Comparison of ENCODE assay signal across 8 mouse cellular contexts in the genomic region with DNA sequence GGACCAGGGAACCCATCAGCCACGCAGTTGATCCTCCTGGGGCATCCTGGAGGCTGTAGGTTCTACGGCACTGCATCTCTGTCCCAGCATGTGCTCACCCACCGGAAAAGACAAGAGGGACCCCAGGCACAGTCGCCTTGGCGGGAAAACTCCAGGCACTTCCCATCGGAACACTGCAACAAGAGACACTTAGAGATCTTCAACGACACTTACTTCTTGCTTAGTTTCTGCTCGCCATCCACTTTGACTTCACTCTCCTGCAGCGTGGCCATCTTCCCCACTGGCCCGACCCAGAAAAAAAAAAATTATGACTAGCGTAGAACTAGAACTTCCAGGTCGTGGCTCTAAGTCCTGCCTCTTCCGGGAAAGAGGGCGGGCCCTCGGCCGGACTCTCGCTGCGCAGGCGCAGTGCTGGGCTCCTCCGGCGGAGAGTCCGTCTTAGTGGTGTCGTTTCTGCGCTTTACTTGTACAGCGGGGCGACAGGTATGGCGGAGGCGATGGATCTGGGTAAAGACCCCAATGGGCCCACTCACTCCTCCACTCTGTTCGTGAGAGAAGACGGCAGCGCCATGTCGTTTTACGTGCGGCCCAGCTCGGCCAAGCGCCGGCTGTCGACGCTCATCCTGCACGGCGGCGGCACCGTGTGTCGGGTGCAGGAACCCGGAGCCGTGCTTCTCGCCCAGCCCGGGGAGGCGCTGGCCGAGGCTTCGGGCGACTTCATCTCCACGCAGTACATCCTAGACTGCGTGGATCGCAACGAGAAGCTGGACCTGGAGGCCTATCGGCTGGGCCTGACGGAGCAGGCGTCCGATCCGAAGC. TPM values are rescaled to one million over a fixed set of nuclear protein-coding genes. Genes with fewer than 3 reads are reported as not detected.
DNase-seq lines count a peak whose midpoint lies in the region; ATAC-seq and TF ChIP-seq lines count a peak whose summit lies in the region.

A gene (minus strand): TSS at position 327 of the 819 bp plus-strand sequence.
A gene (plus strand): TSS at position 402 of the 819 bp plus-strand sequence.

- peak; percentile 93 for ATAC-seq in erythroid progenitor cell, adult 5-6 weeks (replicated peaks; ENCODE audit: low FRiP score, poor library complexity, severe bottlenecking)
- peak; percentile 92 for ATAC-seq in heart, embryonic 12.5 days (ENCODE audit: insufficient number of reproducible peaks, low FRiP score)
- peak; percentile 92 for ATAC-seq in kidney, postnatal 0 days (replicated peaks; ENCODE audit: low FRiP score, low read depth)
- peak; percentile 88 for ATAC-seq in liver, embryonic 11.5 days (replicated peaks; ENCODE audit: low FRiP score)
- peak; percentile 92 for ATAC-seq in stomach, embryonic 14.5 days (ENCODE audit: insufficient number of reproducible peaks, insufficient read depth, low FRiP score, low read depth)

- TF ChIP-seq CTCF in kidney, postnatal 0 days (IDR thresholded peaks at IDR 0.05; ENCODE audit: low read depth): no peak

- no peaks in the 10 kb centered on the region for H3K9me3 ChIP-seq in heart, embryonic 12.5 days (replicated peaks)
- H3K9me3 ChIP-seq in kidney, postnatal 0 days (replicated peaks; ENCODE audit: low read length): no peaks in the 10 kb centered on the region
- no peaks in the 10 kb centered on the region for H3K9me3 ChIP-seq in liver, embryonic 11.5 days (ENCODE audit: control insufficient read depth, low read length)
- no peaks in the 10 kb centered on the region for H3K9me3 ChIP-seq in stomach, embryonic 14.5 days (ENCODE audit: control insufficient read depth, low read depth, low read length)

- no peaks in the 10 kb centered on the region for H3K27me3 ChIP-seq in heart, embryonic 12.5 days (replicated peaks)
- no peaks in the 10 kb centered on the region for H3K27me3 ChIP-seq in kidney, postnatal 0 days (ENCODE audit: insufficient read depth, low read length)
- H3K27me3 ChIP-seq in liver, embryonic 11.5 days (replicated peaks; ENCODE audit: control insufficient read depth, insufficient read depth, low read length): no peaks in the 10 kb centered on the region
- no peaks in the 10 kb centered on the region for H3K27me3 ChIP-seq in stomach, embryonic 14.5 days (ENCODE audit: control insufficient read depth, insufficient read depth, low read length)

- H3K9ac ChIP-seq in heart, embryonic 12.5 days: peak within 1 kb of the TSS; percentile 92
- H3K9ac ChIP-seq in kidney, postnatal 0 days (ENCODE audit: low read depth, low read length): peak within 1 kb of the TSS; percentile 83
- peak within 1 kb of the TSS; percentile 87 for H3K9ac ChIP-seq in liver, embryonic 11.5 days (ENCODE audit: low read depth, low read length)
- peak within 1 kb of the TSS; percentile 72 for H3K9ac ChIP-seq in stomach, embryonic 14.5 days (replicated peaks; ENCODE audit: low read depth, low read length)

- peak; percentile 95 for DNase-seq in CD4-positive helper T cell, adult 2 months (ENCODE audit: low read depth, low spot score)
- DNase-seq in brain, embryonic 18.5 days (ENCODE audit: low read depth, low spot score): peak; percentile 80
- DNase-seq in kidney, postnatal 0 days (ENCODE audit: low spot score): peak; percentile 96
- DNase-seq in liver, embryonic 11.5 days (ENCODE audit: low spot score): peak; percentile 90
- peak; percentile 95 for DNase-seq in naive thymus-derived CD4-positive, alpha-beta T cell, adult 2 months (ENCODE audit: low read depth)

- peaks cover 24% of the 10 kb centered on the region for H3K4me1 ChIP-seq in heart, embryonic 12.5 days (replicated peaks)
- H3K4me1 ChIP-seq in kidney, postnatal 0 days (replicated peaks; ENCODE audit: insufficient read depth, low read length): peaks cover 17% of the 10 kb centered on the region
- H3K4me1 ChIP-seq in liver, embryonic 11.5 days (replicated peaks; ENCODE audit: control insufficient read depth, insufficient read depth, low read length): peaks cover 17% of the 10 kb centered on the region
- peaks cover 16% of the 10 kb centered on the region for H3K4me1 ChIP-seq in stomach, embryonic 14.5 days (ENCODE audit: control insufficient read depth, insufficient read depth, low read length)

- H3K4me3 ChIP-seq in heart, embryonic 12.5 days: peak within 1 kb of the TSS; percentile 91
- H3K4me3 ChIP-seq in kidney, postnatal 0 days (replicated peaks; ENCODE audit: low read depth, low read length): peak within 1 kb of the TSS; percentile 74
- peak within 1 kb of the TSS; percentile 87 for H3K4me3 ChIP-seq in liver, embryonic 11.5 days (ENCODE audit: low read depth, low read length)
- H3K4me3 ChIP-seq in stomach, embryonic 14.5 days (ENCODE audit: low read depth, low read length): peak within 1 kb of the TSS; percentile 94

- peak within 1 kb of the TSS; percentile 68 for H3K27ac ChIP-seq in heart, embryonic 12.5 days (ENCODE audit: poor library complexity, severe bottlenecking)
- H3K27ac ChIP-seq in kidney, postnatal 0 days: peak within 1 kb of the TSS; percentile 78
- H3K27ac ChIP-seq in liver, embryonic 11.5 days (ENCODE audit: low read depth, low read length): peak within 1 kb of the TSS; percentile 66
- peak within 1 kb of the TSS; percentile 76 for H3K27ac ChIP-seq in stomach, embryonic 14.5 days (ENCODE audit: low read length)

- peaks cover 10% of the 10 kb centered on the region for H3K36me3 ChIP-seq in heart, embryonic 12.5 days
- H3K36me3 ChIP-seq in kidney, postnatal 0 days (ENCODE audit: insufficient read depth, low read length): 0 out of 2 replicates have a peak, but pooled peaks cover 6% of the 10 kb centered on the region
- H3K36me3 ChIP-seq in liver, embryonic 11.5 days (ENCODE audit: control insufficient read depth, insufficient read depth, low read length): peaks cover 2% of the 10 kb centered on the region; the same call in 1 of the 2 replicates
- H3K36me3 ChIP-seq in stomach, embryonic 14.5 days (ENCODE audit: control insufficient read depth, insufficient read depth, low read length): peaks cover 15% of the 10 kb centered on the region; the same call in 1 of the 2 replicates

- H3K4me2 ChIP-seq in heart, embryonic 12.5 days: peak within 1 kb of the TSS; percentile 80
- H3K4me2 ChIP-seq in kidney, postnatal 0 days (ENCODE audit: low read length): peak within 1 kb of the TSS; percentile 98
- peak within 1 kb of the TSS; percentile 88 for H3K4me2 ChIP-seq in liver, embryonic 11.5 days
- H3K4me2 ChIP-seq in stomach, embryonic 14.5 days (replicated peaks; ENCODE audit: low read depth, low read length): peak within 1 kb of the TSS; percentile 85

- under 1% methylated on average over 61 of the region's 61 CpGs for WGBS in heart, embryonic 12.5 days
- WGBS in kidney, postnatal 0 days: under 1% methylated on average over 61 of the region's 61 CpGs
- WGBS in liver, embryonic 11.5 days: under 1% methylated on average over 61 of the region's 61 CpGs
- WGBS in stomach, embryonic 14.5 days: under 1% methylated on average over 61 of the region's 61 CpGs

RNA-seq across cellular contexts. Expression of the first gene that starts in this region (rescaled TPM):
- total RNA-seq in erythroid progenitor cell, adult 5-6 weeks (2015; ENCODE audit: low replicate concordance): 37.5 and 40.7 TPM in 2 replicates
- total RNA-seq in erythroid progenitor cell, adult 5-6 weeks (2017; ENCODE audit: low replicate concordance): 38.2 and 45.5 TPM in 2 replicates
- 146 and 153 TPM in 2 replicates for polyA plus RNA-seq in heart, embryonic 12.5 days (2016; fragmentation: Nextera tagmentation; extraction: Ambion mirVana)
- polyA plus RNA-seq in kidney, postnatal 0 days (2015; fragmentation: Nextera tagmentation; extraction: Ambion mirVana): 139 and 153 TPM in 2 replicates
- 261 and 283 TPM in 2 replicates for polyA plus RNA-seq in liver, embryonic 11.5 days (2014; fragmentation: Nextera tagmentation; extraction: Ambion mirVana)
- 203 and 212 TPM in 2 replicates for polyA plus RNA-seq in stomach, embryonic 14.5 days (2014; fragmentation: Nextera tagmentation; extraction: Ambion mirVana)

RNA-seq across cellular contexts. Expression of the second gene that starts in this region (rescaled TPM):
- 1.3 and 6.5 TPM in 2 replicates for total RNA-seq in erythroid progenitor cell, adult 5-6 weeks (2015; ENCODE audit: low replicate concordance)
- 6.2 and 11.2 TPM in 2 replicates for total RNA-seq in erythroid progenitor cell, adult 5-6 weeks (2017; ENCODE audit: low replicate concordance)
- 18.8 and 20.7 TPM in 2 replicates for polyA plus RNA-seq in heart, embryonic 12.5 days (2016; fragmentation: Nextera tagmentation; extraction: Ambion mirVana)
- 15.7 and 18.6 TPM in 2 replicates for polyA plus RNA-seq in kidney, postnatal 0 days (2015; fragmentation: Nextera tagmentation; extraction: Ambion mirVana)
- polyA plus RNA-seq in liver, embryonic 11.5 days (2014; fragmentation: Nextera tagmentation; extraction: Ambion mirVana): 15.2 and 17.3 TPM in 2 replicates
- 22.3 and 24.7 TPM in 2 replicates for polyA plus RNA-seq in stomach, embryonic 14.5 days (2014; fragmentation: Nextera tagmentation; extraction: Ambion mirVana)

Comparison
In these comparisons a context has a peak if more than half of its experiments do, and no peak if none do; other contexts are left out.
1. Peak in every context shown above with its lines: DNase-seq, ATAC-seq, H3K4me3 ChIP-seq and H3K27ac ChIP-seq.